Mouse (Mus musculus) testis, adult 2 months (tissue): ENCODE data around the gene Gm10382. TPM values are rescaled to one million over a fixed set of nuclear protein-coding genes. Genes with fewer than 3 reads are reported as not detected.

ENCODE experiments used
- H3K27ac ChIP-seq: fragments of 200-500 bp; 2 replicates; pipeline ENCODE4 v1.5.1; 2012; ENCODE audit warnings: low read depth, low read length; ENCODE audit not compliant: control insufficient read depth, insufficient read depth
- H3K27me3 ChIP-seq: fragments of 200-500 bp; 2 replicates; pipeline ENCODE4 v1.6.1; 2012; ENCODE audit warnings: mild to moderate bottlenecking, low read length, moderate library complexity; ENCODE audit not compliant: control insufficient read depth, insufficient read depth
- H3K36me3 ChIP-seq: fragments of 200-500 bp; 2 replicates; pipeline ENCODE4 v1.6.1; 2012; ENCODE audit warnings: mild to moderate bottlenecking, low read length; ENCODE audit not compliant: control insufficient read depth, insufficient read depth
- H3K4me1 ChIP-seq: fragments of 200-500 bp; 2 replicates; pipeline ENCODE4 v1.6.1; 2012; ENCODE audit warnings: low read length; ENCODE audit not compliant: control insufficient read depth, insufficient read depth
- H3K4me3 ChIP-seq: fragments of 200-500 bp; 2 replicates; pipeline ENCODE4 v1.5.1; 2012; ENCODE audit warnings: low read depth, mild to moderate bottlenecking, low read length, moderate library complexity, mixed read lengths; ENCODE audit not compliant: control insufficient read depth
- CTCF ChIP-seq: fragments of 200-500 bp; IDR thresholded peaks from 2 replicates; pipeline ENCODE4 v1.5.1; 2012; ENCODE audit warnings: low read depth, mild to moderate bottlenecking, inconsistent platforms, low read length, moderate library complexity; ENCODE audit not compliant: control insufficient read depth, insufficient read depth, insufficient replicate concordance
- POLR2A ChIP-seq: fragments of 200-500 bp; IDR thresholded peaks from 2 replicates; pipeline ENCODE4 v1.6.1; 2012; ENCODE audit warnings: low read depth, mild to moderate bottlenecking, inconsistent platforms, low read length, moderate library complexity; ENCODE audit not compliant: control insufficient read depth
- polyA plus RNA-seq: library from polyadenylated mRNA; depleted of rRNA; stranded (reverse); fragments of >200 nt; gene quantifications from 2 replicates; pipeline ENCODE4 v1.2.3, GENCODE M21; 2012

The Gm10382 gene
- polyA plus RNA-seq, 1 experiment, result 84.2 TPM

GRCm38 (mm10) chr5:125405546-125406248 lies 16.6 kb downstream of the Gm10382 start:
- Histone ChIP-seq H3K27ac (peak overlapping the region; percentile 51), H3K4me1 (peaks cover 38% of the 10 kb centered on the region), H3K4me3 (peak overlapping the region; percentile 63), H3K36me3 (no peaks in the 10 kb centered on the region), H3K27me3 (peaks cover 2% of the 10 kb centered on the region; the same call in 1 of the 2 replicates)
- TF ChIP-seq CTCF, result no peak
- no peak for TF ChIP-seq POLR2A

GRCm38 (mm10) chr5:125406322-125407016 lies 17.3 kb downstream of the Gm10382 start:
- TF ChIP-seq POLR2A (no peak), CTCF (no peak)
- Histone ChIP-seq H3K4me1 (peaks cover 38% of the 10 kb centered on the region), H3K27ac (peak overlapping the region; percentile 51), H3K4me3 (peak overlapping the region; percentile 47), H3K36me3 (no peaks in the 10 kb centered on the region), H3K27me3 (peaks cover 2% of the 10 kb centered on the region; the same call in 1 of the 2 replicates)

- H3K27me3 ChIP-seq, result peaks cover 2% of the 10 kb centered on the region; the same call in 1 of the 2 replicates
- TF ChIP-seq POLR2A (no peak), CTCF (no peak)
- no peak overlapping the region for H3K4me3 ChIP-seq
- H3K36me3 ChIP-seq, result no peaks in the 10 kb centered on the region
- H3K27ac ChIP-seq, result no peak overlapping the region
- peaks cover 36% of the 10 kb centered on the region for H3K4me1 ChIP-seq
Measured at GRCm38 (mm10) chr5:125407020-125407830, 18.1 kb downstream of the Gm10382 start.

- TF ChIP-seq POLR2A (no peak), CTCF (no peak)
- H3K27ac ChIP-seq, result no peak overlapping the region
- H3K36me3 ChIP-seq, result no peaks in the 10 kb centered on the region
- no peak overlapping the region for H3K4me3 ChIP-seq
- H3K27me3 ChIP-seq, result 0 out of 2 replicates have a peak, but pooled peaks cover 2% of the 10 kb centered on the region
- peaks cover 31% of the 10 kb centered on the region for H3K4me1 ChIP-seq
Measured at GRCm38 (mm10) chr5:125407910-125408575, 18.9 kb downstream of the Gm10382 start.

- no peaks in the 10 kb centered on the region for H3K36me3 ChIP-seq
- TF ChIP-seq CTCF, result no peak
- TF ChIP-seq POLR2A, result no peak
- 0 out of 2 replicates have a peak, but pooled peaks cover 2% of the 10 kb centered on the region for H3K27me3 ChIP-seq
- no peak overlapping the region for H3K27ac ChIP-seq
- H3K4me1 ChIP-seq, result peaks cover 28% of the 10 kb centered on the region
- peak overlapping the region; percentile 41; the same call in 1 of the 2 replicates for H3K4me3 ChIP-seq
Measured at GRCm38 (mm10) chr5:125408842-125409241, 19.7 kb downstream of the Gm10382 start.

GRCm38 (mm10) chr5:125409348-125410090 lies 20.4 kb downstream of the Gm10382 start:
- Histone ChIP-seq H3K36me3 (no peaks in the 10 kb centered on the region), H3K27me3 (0 out of 2 replicates have a peak, but pooled peaks cover 2% of the 10 kb centered on the region), H3K4me3 (peak overlapping the region; percentile 41; the same call in 1 of the 2 replicates), H3K27ac (no peak overlapping the region), H3K4me1 (peaks cover 24% of the 10 kb centered on the region)
- TF ChIP-seq POLR2A, result no peak
- TF ChIP-seq CTCF, result no peak
